Mouse (Mus musculus): Measurements from ENCODE around the gene Pde3b.
"Not testable (repeated sequence)": the region's sequence is repeated elsewhere in the genome, so short reads cannot be mapped to it uniquely, and the experiment has no call there.

Gene Pde3b

GRCm38 (mm10) chr7:114414421-114415335 lies at the start of gene Pde3b:
Gene Pde3b (plus strand): TSS chr7:114415281.
- CTCF ChIA-PET: interaction anchor here (1.0 kb wide), 1 partner anchor 139 kb away, joined by 4 read pairs; the partner anchor contains the start of gene Psma1

GRCm38 (mm10) chr7:114402130-114402529 lies 13.0 kb upstream of the Pde3b start:
- CTCF ChIA-PET: no interaction called here

GRCm38 (mm10) chr7:114415336-114416020 lies 397 bp downstream of the Pde3b start:
- CTCF ChIA-PET: interaction anchor here (1.0 kb wide), 1 partner anchor 140 kb away, joined by 4 read pairs; the partner anchor contains the start of gene Psma1

GRCm38 (mm10) chr7:114416021-114416845 lies 1.2 kb downstream of the Pde3b start:
- CTCF ChIA-PET: no interaction called here

- CTCF ChIA-PET: not testable (repeated sequence)
Measured at GRCm38 (mm10) chr7:114419331-114419730, 4.2 kb downstream of the Pde3b start.

- CTCF ChIA-PET: no interaction called here
Measured at GRCm38 (mm10) chr7:114420918-114421317, 5.8 kb downstream of the Pde3b start.

GRCm38 (mm10) chr7:114422224-114422623 lies 7.1 kb downstream of the Pde3b start:
- CTCF ChIA-PET: interaction anchor here (0.6 to 1.2 kb wide), 2 partner anchors 14 to 110 kb away, joined by 4 to 5 read pairs; no protein-coding TSS in a partner anchor

- CTCF ChIA-PET: interaction anchor here (0.5 to 0.6 kb wide), 2 partner anchors 155 to 230 kb away, joined by 5 to 9 read pairs; no protein-coding TSS in a partner anchor
Measured at GRCm38 (mm10) chr7:114429768-114430167, 14.7 kb downstream of the Pde3b start.

GRCm38 (mm10) chr7:114431966-114432365 lies 16.9 kb downstream of the Pde3b start:
- CTCF ChIA-PET: no interaction called here

GRCm38 (mm10) chr7:114439726-114440125 lies 24.6 kb downstream of the Pde3b start:
- CTCF ChIA-PET: no interaction called here

GRCm38 (mm10) chr7:114440494-114440893 lies 25.4 kb downstream of the Pde3b start:
- CTCF ChIA-PET: no interaction called here

- CTCF ChIA-PET: interaction anchor here (0.8 kb wide), 1 partner anchor 40 kb away, joined by 3 read pairs; no protein-coding TSS in a partner anchor
Measured at GRCm38 (mm10) chr7:114452876-114453275, 37.8 kb downstream of the Pde3b start.

- CTCF ChIA-PET: interaction anchor here (0.8 kb wide), 1 partner anchor 40 kb away, joined by 3 read pairs; no protein-coding TSS in a partner anchor
Measured at GRCm38 (mm10) chr7:114453300-114453990, 38.4 kb downstream of the Pde3b start.

GRCm38 (mm10) chr7:114454858-114455257 lies 39.8 kb downstream of the Pde3b start:
- CTCF ChIA-PET: no interaction called here

- CTCF ChIA-PET: no interaction called here
Measured at GRCm38 (mm10) chr7:114456904-114457303, 41.8 kb downstream of the Pde3b start.

GRCm38 (mm10) chr7:114459909-114460308 lies 44.8 kb downstream of the Pde3b start:
- CTCF ChIA-PET: no interaction called here

GRCm38 (mm10) chr7:114461727-114462126 lies 46.6 kb downstream of the Pde3b start:
- CTCF ChIA-PET: no interaction called here

GRCm38 (mm10) chr7:114466358-114466757 lies 51.3 kb downstream of the Pde3b start:
- CTCF ChIA-PET: interaction anchor here (0.7 kb wide), 1 partner anchor 1155 kb away, joined by 3 read pairs; no protein-coding TSS in a partner anchor

- CTCF ChIA-PET: no interaction called here
Measured at GRCm38 (mm10) chr7:114472471-114472870, 57.4 kb downstream of the Pde3b start.

- CTCF ChIA-PET: no interaction called here
Measured at GRCm38 (mm10) chr7:114474889-114475288, 59.8 kb downstream of the Pde3b start.

- CTCF ChIA-PET: no interaction called here
Measured at GRCm38 (mm10) chr7:114477884-114478283, 62.8 kb downstream of the Pde3b start.
